Mouse (Mus musculus) liver, embryonic 14.5 days (tissue): ENCODE measurements around the gene Rusc2. TPM values are rescaled to one million over a fixed set of nuclear protein-coding genes. Genes with fewer than 3 reads are reported as not detected.
A peak's percentile ranks its signal among the peaks of the same experiment; 100 is the strongest.

ENCODE experiments used
- ATAC-seq: fragments of 200-750 bp; cut with Nextera tagmentation; 2 replicates; pipeline ENCODE4 v1.8.0; 2017; ENCODE audit warnings: moderate number of reproducible peaks, mild to moderate bottlenecking, moderate library complexity; ENCODE audit not compliant: insufficient read depth
- DNase-seq, 3 experiments: peaks; one replicate each; pipeline ENCODE4 v3.0.0-alpha.2; 2012 to 2013; ENCODE audit warnings: low read depth in 3 of 3, low spot score in 3 of 3
- H3K27ac ChIP-seq: fragments of 300-500 bp; sonication (generic); 2 replicates; pipeline ENCODE4 v1.5.1; 2014; ENCODE audit warnings: moderate library complexity, mild to moderate bottlenecking, control low read depth, inconsistent platforms
- H3K27me3 ChIP-seq: fragments of 300-500 bp; sonication (generic); 2 replicates; pipeline ENCODE4 v1.6.1; 2014; ENCODE audit warnings: mild to moderate bottlenecking, low read length, moderate library complexity; ENCODE audit not compliant: control insufficient read depth, insufficient read depth
- H3K36me3 ChIP-seq: fragments of 300-500 bp; sonication (generic); replicated peaks from 2 replicates; pipeline ENCODE4 v1.6.1; 2014; ENCODE audit warnings: low read depth; ENCODE audit not compliant: control insufficient read depth, insufficient read depth
- H3K4me1 ChIP-seq, 2 experiments: fragments of 200-500 bp in 1 of 2; fragments of 300-500 bp in 1 of 2; sonication (generic) in 1 of 2; replicated peaks; 2 replicates each; pipeline ENCODE4 v1.6.1; 2012 to 2014; ENCODE audit warnings: antibody characterized with exemption in 1 of 2, inconsistent platforms in 1 of 2, low read length in 1 of 2; ENCODE audit not compliant: control insufficient read depth in 2 of 2, insufficient read depth in 2 of 2
- H3K4me2 ChIP-seq: fragments of 300-500 bp; sonication (generic); 2 replicates; pipeline ENCODE4 v1.6.1; 2014; ENCODE audit warnings: low read depth, mild to moderate bottlenecking, control low read depth, moderate library complexity
- H3K4me3 ChIP-seq, 2 experiments: fragments of 200-500 bp in 1 of 2; fragments of 300-500 bp in 1 of 2; sonication (generic) in 1 of 2; 2 replicates each; pipeline ENCODE4 v1.5.1; 2012 to 2014; ENCODE audit warnings: low read depth in 2 of 2, low read length in 2 of 2, mild to moderate bottlenecking in 2 of 2, control low read depth in 1 of 2, inconsistent platforms in 1 of 2, moderate library complexity in 1 of 2; ENCODE audit not compliant: insufficient read depth in 1 of 2
- H3K9ac ChIP-seq: fragments of 300-500 bp; sonication (generic); replicated peaks from 2 replicates; pipeline ENCODE4 v1.6.1; 2014; ENCODE audit warnings: mild to moderate bottlenecking, control low read depth, moderate library complexity
- H3K9me3 ChIP-seq: fragments of 300-500 bp; sonication (generic); 2 replicates; pipeline ENCODE4 v1.6.1; 2016; ENCODE audit warnings: low read length, mixed read lengths; ENCODE audit not compliant: control insufficient read depth
- CTCF ChIP-seq: IDR thresholded peaks from 2 replicates; pipeline ENCODE4 v1.5.1; 2016; ENCODE audit warnings: antibody characterized with exemption, low read depth, control low read depth
- EP300 ChIP-seq: IDR thresholded peaks from 2 replicates; pipeline ENCODE4 v1.6.1; 2016; ENCODE audit warnings: antibody characterized with exemption, low read depth
- WGBS: fragments of 180-500 bp; shearing (Covaris S2); extraction: QIAGEN DNeasy Blood & Tissue Kit; methylation state at CpG from one replicate; pipeline ENCODE4 v1.1.7; 2014; ENCODE audit not compliant: insufficient replicate concordance; 5-methylcytosine and 5-hydroxymethylcytosine counted together
- polyA plus RNA-seq, 2 experiments: library from polyadenylated mRNA; depleted of rRNA in 1 of 2; stranded (reverse) in 1 of 2; unstranded in 1 of 2; fragments of >200 nt; fragmentation: Nextera tagmentation in 1 of 2; extraction: Ambion mirVana in 1 of 2; gene quantifications; 2 replicates each; pipeline versions ENCODE4 v1.2.1 to v1.2.3; 2012 to 2014

Gene Rusc2
- polyA plus RNA-seq, 2 experiments: 0.28 to 0.50 TPM

DNA sequence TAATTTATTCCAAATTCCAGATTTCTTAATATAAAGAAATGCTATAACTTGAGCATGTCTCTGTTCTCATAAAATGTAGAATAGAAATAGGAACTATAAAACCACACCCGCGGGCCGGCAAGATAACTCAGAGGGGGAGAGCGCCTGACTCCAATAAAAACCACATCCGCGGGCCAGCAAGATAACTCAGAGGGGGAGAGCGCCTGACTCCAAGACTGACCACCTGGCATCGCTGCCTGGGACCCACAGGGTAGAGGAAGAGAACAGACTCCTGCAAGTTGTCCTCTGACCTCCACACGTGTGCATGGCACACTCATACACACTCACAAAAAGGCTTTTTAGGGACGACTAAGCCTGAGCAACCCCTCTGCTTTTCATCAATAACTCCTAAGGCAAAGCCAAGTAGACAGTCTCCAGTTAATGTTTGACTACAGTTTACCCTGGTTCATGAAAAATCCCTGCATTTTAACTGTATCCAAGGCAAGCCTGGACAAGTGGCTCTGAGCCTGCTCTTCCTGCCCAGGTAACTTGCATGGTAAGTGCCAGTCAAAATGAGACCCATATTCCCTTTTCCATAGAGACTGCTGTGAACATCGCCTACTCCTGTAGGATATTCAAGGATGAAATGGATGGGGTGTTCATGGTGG is 16.7 kb upstream of the Rusc2 start:
- Histone ChIP-seq H3K27ac (no peak overlapping the region), H3K4me2 (no peak overlapping the region), H3K4me1 (0 out of 4 replicates have a peak, but pooled peaks cover 0 to 1% of the 10 kb centered on the region in 2 experiments), H3K4me3 (no peak overlapping the region), H3K9me3 (no peaks in the 10 kb centered on the region), H3K36me3 (no peaks in the 10 kb centered on the region), H3K27me3 (no peaks in the 10 kb centered on the region), H3K9ac (no peak overlapping the region)
- DNase-seq (no peak), ATAC-seq (no peak)
- 39% methylated on average over 11 of the region's 11 CpGs for WGBS
- TF ChIP-seq CTCF (no peak), EP300 (no peak)

DNA sequence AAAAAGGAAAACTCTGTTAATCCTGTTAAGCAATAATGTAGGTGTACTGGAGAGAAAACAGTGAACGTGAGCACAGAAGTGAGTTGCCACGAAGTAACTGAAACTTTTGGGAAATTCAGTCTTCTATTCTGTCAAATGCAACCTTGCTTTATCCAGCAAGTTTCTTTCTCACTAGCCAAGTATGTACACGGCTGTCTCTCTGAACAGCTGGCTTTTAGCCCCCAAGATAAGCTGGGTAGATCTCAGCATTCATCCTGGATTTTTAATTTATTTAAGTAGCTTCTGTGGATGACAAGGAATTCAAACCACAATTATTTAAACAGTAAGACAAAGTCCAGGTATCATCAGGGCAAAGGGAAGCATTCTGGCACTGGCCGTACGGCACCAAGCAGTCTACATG is 14.5 kb upstream of the Rusc2 start:
- no peak for TF ChIP-seq CTCF
- no peaks in the 10 kb centered on the region for H3K9me3 ChIP-seq

DNA sequence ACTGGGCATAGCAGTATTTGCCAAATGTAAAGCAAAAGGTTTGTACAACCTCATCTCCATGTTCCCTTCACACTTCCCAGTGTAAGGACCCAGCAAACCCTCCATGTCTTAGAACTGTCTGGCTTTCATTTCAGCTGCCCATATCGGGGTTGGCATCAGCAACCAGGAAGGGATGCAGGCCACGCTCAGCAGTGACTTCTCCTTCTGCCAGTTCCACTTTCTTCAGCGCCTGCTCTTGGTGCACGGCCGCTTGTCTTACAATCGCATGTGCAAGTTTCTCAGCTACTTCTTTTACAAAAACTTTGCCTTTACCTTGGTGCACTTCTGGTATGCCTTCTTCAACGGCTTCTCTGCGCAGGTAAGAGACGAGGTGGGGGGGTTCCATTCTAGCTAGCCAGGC is 14.0 kb upstream of the Rusc2 start:
- H3K4me2 ChIP-seq: no peak overlapping the region
- H3K27ac ChIP-seq: no peak overlapping the region
- H3K27me3 ChIP-seq: no peaks in the 10 kb centered on the region
- H3K4me1 ChIP-seq: 0 out of 4 replicates have a peak, but pooled peaks cover 0 to 1% of the 10 kb centered on the region in 2 experiments
- H3K9me3 ChIP-seq: no peaks in the 10 kb centered on the region
- ATAC-seq (no peak), DNase-seq (no peak)
- H3K4me3 ChIP-seq: no peak overlapping the region
- WGBS: 52% methylated on average over 9 of the region's 9 CpGs
- H3K36me3 ChIP-seq: no peaks in the 10 kb centered on the region
- H3K9ac ChIP-seq: no peak overlapping the region
- TF ChIP-seq CTCF: no peak
- TF ChIP-seq EP300: no peak

More for the DNA sequence above, 14.5 kb upstream of the Rusc2 start:
- ATAC-seq (no peak), DNase-seq (no peak)
- 0 out of 4 replicates have a peak, but pooled peaks cover 0 to 1% of the 10 kb centered on the region in 2 experiments for H3K4me1 ChIP-seq
- H3K4me2 ChIP-seq: no peak overlapping the region
- H3K4me3 ChIP-seq: no peak overlapping the region
- no peak overlapping the region for H3K27ac ChIP-seq
- WGBS: 60% methylated on average over 5 of the region's 5 CpGs
- no peak overlapping the region for H3K9ac ChIP-seq
- no peaks in the 10 kb centered on the region for H3K36me3 ChIP-seq
- no peaks in the 10 kb centered on the region for H3K27me3 ChIP-seq

DNA sequence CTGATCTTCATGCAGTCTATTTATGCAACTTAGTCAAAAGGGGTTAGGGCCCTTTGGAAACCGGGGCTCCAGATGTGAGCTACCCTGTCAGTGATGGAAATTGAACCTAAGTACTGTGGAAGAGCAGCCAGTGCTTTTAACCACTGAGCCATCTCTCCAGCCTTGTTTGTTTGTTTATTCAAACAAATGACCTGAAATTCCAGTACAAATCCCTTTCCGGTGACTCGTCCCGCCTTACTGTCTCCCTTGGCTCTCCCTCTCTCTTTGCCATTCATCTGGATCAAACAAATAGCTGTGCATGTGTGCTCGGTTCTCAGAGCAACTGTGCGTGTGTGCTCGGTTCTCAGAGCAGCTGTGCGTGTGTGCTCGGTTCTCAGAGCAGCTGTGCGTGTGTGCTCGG is 10.4 kb upstream of the Rusc2 start:
- no peak for ATAC-seq
- Histone ChIP-seq H3K9me3 (no peaks in the 10 kb centered on the region), H3K9ac (no peak overlapping the region), H3K36me3 (no peaks in the 10 kb centered on the region), H3K4me3 (no peak overlapping the region), H3K27ac (no peak overlapping the region), H3K27me3 (no peaks in the 10 kb centered on the region), H3K4me2 (no peak overlapping the region), H3K4me1 (no peaks in the 10 kb centered on the region)
- TF ChIP-seq CTCF: no peak
- TF ChIP-seq EP300: no peak
- 55% methylated on average over 9 of the region's 11 CpGs for WGBS
- DNase-seq: no peak

DNA sequence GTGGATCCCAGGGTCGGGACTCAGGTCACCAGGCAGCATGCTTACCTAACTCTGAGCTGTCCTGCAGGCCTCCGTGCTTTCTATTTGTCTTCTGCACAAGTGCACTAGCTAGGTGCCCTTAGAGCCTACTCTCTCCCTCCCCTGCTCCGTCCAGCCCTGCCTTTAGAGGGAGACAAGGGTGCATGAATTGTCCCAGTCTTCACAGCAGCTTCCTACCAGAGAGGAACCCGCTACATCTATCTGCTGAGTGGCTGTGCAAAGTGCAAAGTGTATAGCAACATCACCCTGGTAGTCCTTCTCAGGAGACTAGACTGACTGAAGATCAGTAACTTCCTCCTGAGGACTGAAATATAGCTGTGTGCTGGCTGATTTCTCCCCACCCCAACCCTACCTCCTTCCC is 9.6 kb upstream of the Rusc2 start:
- no peaks in the 10 kb centered on the region for H3K36me3 ChIP-seq
- no peak overlapping the region for H3K4me2 ChIP-seq
- DNase-seq: no peak
- TF ChIP-seq EP300 (no peak), CTCF (0 out of 2 replicates have a peak, but pooled peaks have one; percentile 31)
- WGBS: 43% methylated on average over 4 of the region's 4 CpGs
- no peaks in the 10 kb centered on the region for H3K9me3 ChIP-seq
- no peak overlapping the region for H3K27ac ChIP-seq
- H3K4me3 ChIP-seq: no peak overlapping the region
- H3K4me1 ChIP-seq: no peaks in the 10 kb centered on the region
- no peak overlapping the region for H3K9ac ChIP-seq
- ATAC-seq: no peak
- H3K27me3 ChIP-seq: no peaks in the 10 kb centered on the region
